Mouse (Mus musculus) liver, adult 2 months (tissue): ENCODE data around the gene Gm3238.

Experiments
- CTCF ChIP-seq: fragments of 200-500 bp; IDR thresholded peaks from 2 replicates; pipeline ENCODE4 v1.5.1; 2011; ENCODE audit warnings: low read depth, low read length, control low read depth
- POLR2A ChIP-seq: fragments of 200-500 bp; IDR thresholded peaks from 2 replicates; pipeline ENCODE4 v1.6.1; 2011; ENCODE audit warnings: low read length, control low read depth; ENCODE audit not compliant: insufficient read depth; ENCODE audit errors: extremely low read depth

DNA sequence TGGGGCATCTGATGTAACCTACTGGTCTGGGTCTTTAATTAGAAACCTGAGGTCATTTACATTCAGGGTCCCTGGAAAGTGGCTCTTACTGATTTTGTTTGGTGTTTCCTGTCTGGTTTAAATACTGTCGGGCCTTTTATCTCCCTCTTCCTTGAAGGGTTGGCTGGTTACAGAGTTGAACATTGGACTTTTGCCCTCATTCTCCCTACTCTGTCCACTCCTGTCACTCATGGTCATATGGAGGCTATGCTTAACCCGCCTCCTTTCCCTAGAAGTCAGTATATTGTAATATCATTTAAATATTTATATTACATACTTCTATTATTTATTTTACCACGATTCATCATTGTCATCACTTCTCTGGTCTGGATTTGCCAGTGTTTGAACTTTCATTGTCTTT lies 33.0 kb upstream of the Gm3238 start:
- TF ChIP-seq CTCF (no peak), POLR2A (no peak)
